Mouse (Mus musculus) G1E (cell line): Measurements from ENCODE around the gene Ptpru. TPM values are rescaled to one million over a fixed set of nuclear protein-coding genes. Genes with fewer than 3 reads are reported as not detected.

Experiments used
- ATAC-seq: 2 replicates; pipeline ENCODE4 v1.8.0; 2016; ENCODE audit warnings: mild to moderate bottlenecking; ENCODE audit not compliant: insufficient number of reproducible peaks, poor library complexity, low FRiP score, severe bottlenecking; ENCODE audit errors: extremely low read depth
- DNase-seq: peaks from one replicate; pipeline ENCODE4 v3.0.0; 2012; ENCODE audit warnings: low spot score
- H3K27me3 ChIP-seq: 2 replicates; pipeline ENCODE4 v1.6.1; 2012; ENCODE audit warnings: mild to moderate bottlenecking, low read length, inconsistent platforms; ENCODE audit not compliant: insufficient read depth
- H3K36me3 ChIP-seq: replicated peaks from 2 replicates; pipeline ENCODE3; 2012; ENCODE audit warnings: mild to moderate bottlenecking, inconsistent platforms
- H3K4me1 ChIP-seq: 2 replicates; pipeline ENCODE4 v1.6.1; 2012; ENCODE audit warnings: low read depth, low read length, inconsistent platforms, mixed read lengths; ENCODE audit not compliant: insufficient read depth
- H3K4me3 ChIP-seq: 2 replicates; pipeline ENCODE4 v1.5.1; 2012; ENCODE audit warnings: low read depth, mild to moderate bottlenecking, inconsistent platforms, low read length, moderate library complexity, mixed read lengths
- H3K9me3 ChIP-seq: replicated peaks from 2 replicates; pipeline ENCODE4 v1.6.1; 2012; ENCODE audit warnings: inconsistent platforms
- CTCF ChIP-seq: IDR thresholded peaks from 2 replicates; pipeline ENCODE4 v1.5.1; 2012; ENCODE audit warnings: low read depth, low read length, inconsistent platforms, mixed read lengths
- GATA1 ChIP-seq: IDR thresholded peaks from 2 replicates; pipeline ENCODE4 v1.6.1; 2012; ENCODE audit warnings: borderline replicate concordance, low read length, inconsistent platforms, mixed read lengths
- GATA2 ChIP-seq: IDR thresholded peaks from 2 replicates; pipeline ENCODE4 v1.6.1; 2012; ENCODE audit warnings: low read depth, low read length, inconsistent platforms, borderline replicate concordance
- POLR2AphosphoS5 ChIP-seq: IDR thresholded peaks from 2 replicates; pipeline ENCODE4 v1.6.1; 2012; ENCODE audit warnings: low read depth, low read length, inconsistent platforms; ENCODE audit not compliant: insufficient replicate concordance
- TAL1 ChIP-seq: conservative IDR thresholded peaks from 2 replicates; pipeline ENCODE4 v1.6.1; 2012; ENCODE audit warnings: low read depth, low read length, inconsistent platforms, mixed read lengths
- polyA plus RNA-seq: library from polyadenylated mRNA; stranded (reverse); fragments of >175 nt; gene quantifications from 2 replicates; pipeline ENCODE4 v1.2.3, GENCODE M21; 2012
- total RNA-seq, 2 experiments: library from RNA; stranded (forward) in 1 of 2; stranded (reverse) in 1 of 2; fragments of 200-1000 nt in 1 of 2; fragments of >200 nt in 1 of 2; fragmentation: Nextera tagmentation in 1 of 2; gene quantifications; 2 replicates each; pipeline ENCODE4 v1.2.3; 2014 to 2017

The Ptpru gene
- total and polyA plus RNA-seq, 3 experiments = 7.3 to 53.1 (median 41.8) TPM

GRCm38 (mm10) chr4:131825830-131826229 is 12.3 kb downstream of the Ptpru start:
- H3K4me3 ChIP-seq = no peak overlapping the region; the same call in 1 of the 2 replicates
- H3K9me3 ChIP-seq = no peaks in the 10 kb centered on the region
- peaks cover 89% of the 10 kb centered on the region for H3K4me1 ChIP-seq
- TF ChIP-seq GATA1 (no peak), CTCF (peak; percentile 89)
- no peaks in the 10 kb centered on the region for H3K27me3 ChIP-seq
- 0 out of 2 replicates have a peak, but pooled peaks have one; percentile 10 for ATAC-seq
- peak; percentile 88 for DNase-seq
- peaks cover 70% of the 10 kb centered on the region for H3K36me3 ChIP-seq

GRCm38 (mm10) chr4:131824939-131825338 is 13.1 kb downstream of the Ptpru start:
- H3K4me3 ChIP-seq = no peak overlapping the region
- H3K4me1 ChIP-seq = peaks cover 80% of the 10 kb centered on the region
- no peak for DNase-seq
- H3K36me3 ChIP-seq = peaks cover 70% of the 10 kb centered on the region
- H3K9me3 ChIP-seq = no peaks in the 10 kb centered on the region
- no peak for TF ChIP-seq GATA2
- TF ChIP-seq CTCF = no peak
- TF ChIP-seq POLR2AphosphoS5 = no peak
- TF ChIP-seq TAL1 = no peak
- no peak for TF ChIP-seq GATA1
- no peaks in the 10 kb centered on the region; the same call in 1 of the 2 replicates for H3K27me3 ChIP-seq
- no peak for ATAC-seq

- TF ChIP-seq TAL1 (no peak), POLR2AphosphoS5 (no peak), CTCF (no peak), GATA1 (no peak), GATA2 (no peak)
- DNase-seq (no peak), ATAC-seq (no peak)
- Histone ChIP-seq H3K36me3 (peaks cover 84% of the 10 kb centered on the region), H3K27me3 (no peaks in the 10 kb centered on the region; the same call in 1 of the 2 replicates), H3K4me1 (peaks cover 68% of the 10 kb centered on the region), H3K4me3 (no peak overlapping the region), H3K9me3 (no peaks in the 10 kb centered on the region)
Measured at GRCm38 (mm10) chr4:131822583-131822982, 15.5 kb downstream of the Ptpru start.

GRCm38 (mm10) chr4:131821161-131821731 is 16.8 kb downstream of the Ptpru start:
- Histone ChIP-seq H3K4me1 (peaks cover 58% of the 10 kb centered on the region), H3K36me3 (peaks cover 88% of the 10 kb centered on the region), H3K4me3 (no peak overlapping the region), H3K27me3 (no peaks in the 10 kb centered on the region; the same call in 1 of the 2 replicates), H3K9me3 (no peaks in the 10 kb centered on the region)
- TF ChIP-seq CTCF = no peak
- no peak for TF ChIP-seq GATA2
- TF ChIP-seq POLR2AphosphoS5 = no peak
- ATAC-seq (no peak), DNase-seq (no peak)

GRCm38 (mm10) chr4:131818926-131819325 is 19.2 kb downstream of the Ptpru start:
- Histone ChIP-seq H3K27me3 (no peaks in the 10 kb centered on the region; the same call in 1 of the 2 replicates), H3K9me3 (no peaks in the 10 kb centered on the region), H3K4me3 (peak overlapping the region; percentile 21; the same call in 1 of the 2 replicates), H3K4me1 (peaks cover 47% of the 10 kb centered on the region), H3K36me3 (peaks cover 92% of the 10 kb centered on the region)
- DNase-seq = no peak
- ATAC-seq = no peak
- TF ChIP-seq GATA2 (no peak), CTCF (no peak), GATA1 (no peak), POLR2AphosphoS5 (no peak), TAL1 (no peak)

GRCm38 (mm10) chr4:131815774-131816173 is 22.3 kb downstream of the Ptpru start:
- ATAC-seq = no peak
- no peak for DNase-seq
- Histone ChIP-seq H3K4me3 (no peak overlapping the region), H3K27me3 (no peaks in the 10 kb centered on the region; the same call in 1 of the 2 replicates), H3K4me1 (peaks cover 22% of the 10 kb centered on the region), H3K9me3 (no peaks in the 10 kb centered on the region), H3K36me3 (peaks cover 93% of the 10 kb centered on the region)
- TF ChIP-seq POLR2AphosphoS5 (no peak), TAL1 (0 out of 2 replicates have a peak, but pooled peaks have one; percentile 24)

GRCm38 (mm10) chr4:131814869-131815268 is 23.2 kb downstream of the Ptpru start:
- Histone ChIP-seq H3K27me3 (no peaks in the 10 kb centered on the region), H3K36me3 (peaks cover 93% of the 10 kb centered on the region), H3K4me1 (peaks cover 24% of the 10 kb centered on the region), H3K9me3 (no peaks in the 10 kb centered on the region), H3K4me3 (no peak overlapping the region)
- TF ChIP-seq POLR2AphosphoS5 (no peak), GATA1 (no peak), CTCF (no peak), GATA2 (no peak), TAL1 (no peak)
- DNase-seq = no peak
- no peak for ATAC-seq
